In the genomic region with DNA sequence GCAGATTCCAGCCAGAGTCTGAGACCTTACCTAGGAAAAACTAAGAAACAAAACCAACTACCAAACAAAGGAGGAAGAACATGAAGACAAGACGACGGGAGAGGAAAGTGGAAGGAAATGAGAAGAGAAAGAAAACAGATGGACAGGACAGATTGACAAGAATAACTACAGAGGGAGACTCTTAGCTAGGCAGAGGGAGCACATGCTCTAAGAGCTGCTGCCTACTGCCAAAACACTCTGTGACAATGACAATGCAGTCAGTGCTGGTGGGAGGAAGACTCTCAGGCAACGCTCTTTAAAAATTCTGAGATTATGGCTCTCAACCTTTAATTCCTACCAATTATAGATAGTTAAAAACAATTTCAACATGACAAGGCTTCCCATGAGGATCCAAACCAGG, we compare ENCODE assay signal across 24 mouse cellular contexts. TPM values are rescaled to one million over a fixed set of nuclear protein-coding genes. Genes with fewer than 3 reads are reported as not detected.
DNase-seq lines count a peak whose midpoint lies in the region; ATAC-seq and TF ChIP-seq lines count a peak whose summit lies in the region.
"Had no signal": no experiment of that assay in that cellular context is flagged by ENCODE, and none has a peak within 500 bp of the region (broad histone marks: within the 10 kb centered on the region; RNA-seq: fewer than 3 reads in every experiment).

No protein-coding gene starts in this region.

- no peak for DNase-seq in forebrain, embryonic 11.5 days (ENCODE audit: low spot score)
- peak; percentile 76 for DNase-seq in layer of hippocampus, adult 9-11 months
- no peak for DNase-seq in layer of hippocampus, adult 11-12 months (ENCODE audit: low spot score)
- DNase-seq in kidney, postnatal 25 days = no peak
- DNase-seq: adrenal gland, adult 2 months; cerebellum, adult 18-20 months; gastrocnemius, adult 2 months; kidney, adult 8-10 months; kidney, postnatal 4 days; lung, postnatal 14 days; thymus, postnatal 25 days had no signal

- no peak for TF ChIP-seq CTCF in intestine, postnatal 0 days (IDR thresholded peaks at IDR 0.05; ENCODE audit: low read depth)

- 85% methylated on average over 3 of the region's 3 CpGs for WGBS in forebrain, embryonic 13.5 days
- WGBS in forebrain, embryonic 11.5 days = 85% methylated on average over 3 of the region's 3 CpGs
- 74% methylated on average over 3 of the region's 3 CpGs for WGBS in intestine, postnatal 0 days

- no peak overlapping the region for H3K4me2 ChIP-seq in forebrain, embryonic 13.5 days
- no peak overlapping the region for H3K4me2 ChIP-seq in forebrain, embryonic 11.5 days (ENCODE audit: low read depth, low read length, severe bottlenecking)
- no peak overlapping the region for H3K4me2 ChIP-seq in intestine, postnatal 0 days (replicated peaks; ENCODE audit: low read depth)
- H3K4me2 ChIP-seq: embryonic facial prominence, embryonic 13.5 days; heart, embryonic 15.5 days; midbrain, embryonic 12.5 days; neural tube, embryonic 13.5 days had no signal

- H3K4me3 ChIP-seq in forebrain, embryonic 13.5 days = no peak overlapping the region
- H3K4me3 ChIP-seq in forebrain, embryonic 11.5 days (ENCODE audit: low read depth, low read length) = no peak overlapping the region
- peak overlapping the region; percentile 62 for H3K4me3 ChIP-seq in megakaryocyte, embryonic 14.5 days (replicated peaks)
- H3K4me3 ChIP-seq in intestine, postnatal 0 days (ENCODE audit: low read depth, low read length) = no peak overlapping the region
- H3K4me3 ChIP-seq: embryonic facial prominence, embryonic 13.5 days; gastrocnemius, adult 2 months; heart, embryonic 15.5 days; hindbrain, embryonic 10.5 days; midbrain, embryonic 12.5 days; neural tube, embryonic 13.5 days had no signal

- no peaks in the 10 kb centered on the region for H3K4me1 ChIP-seq in forebrain, embryonic 13.5 days
- no peaks in the 10 kb centered on the region for H3K4me1 ChIP-seq in forebrain, embryonic 11.5 days (replicated peaks; ENCODE audit: control insufficient read depth, insufficient read depth, low read length)
- H3K4me1 ChIP-seq in megakaryocyte, embryonic 14.5 days = peaks cover 94% of the 10 kb centered on the region
- peaks cover 14% of the 10 kb centered on the region for H3K4me1 ChIP-seq in intestine, postnatal 0 days (replicated peaks; ENCODE audit: control insufficient read depth, insufficient read depth, low read length)
- H3K4me1 ChIP-seq: midbrain, embryonic 12.5 days had no signal

- peaks cover 44% of the 10 kb centered on the region for H3K36me3 ChIP-seq in forebrain, embryonic 13.5 days (ENCODE audit: poor library complexity, severe bottlenecking)
- H3K36me3 ChIP-seq in forebrain, embryonic 11.5 days (ENCODE audit: control insufficient read depth, insufficient read depth, low read length) = no peaks in the 10 kb centered on the region; the same call in 1 of the 2 replicates
- H3K36me3 ChIP-seq in megakaryocyte, embryonic 14.5 days (replicated peaks; ENCODE audit: low read length) = peaks cover 83% of the 10 kb centered on the region
- peaks cover 8% of the 10 kb centered on the region for H3K36me3 ChIP-seq in intestine, postnatal 0 days (ENCODE audit: control insufficient read depth, insufficient read depth)

- H3K27ac ChIP-seq in forebrain, embryonic 13.5 days = 0 out of 2 replicates have a peak overlapping the region, but pooled peaks have one; percentile 25
- H3K27ac ChIP-seq in forebrain, embryonic 11.5 days (ENCODE audit: low read depth, low read length) = no peak overlapping the region
- H3K27ac ChIP-seq in intestine, postnatal 0 days (ENCODE audit: low read depth, low read length) = no peak overlapping the region
- H3K27ac ChIP-seq: embryonic facial prominence, embryonic 13.5 days; gastrocnemius, adult 2 months; heart, embryonic 15.5 days; hindbrain, embryonic 10.5 days; liver, embryonic 14.5 days; midbrain, embryonic 12.5 days; neural tube, embryonic 13.5 days had no signal

- ATAC-seq in forebrain, embryonic 13.5 days = no peak
- no peak for ATAC-seq in forebrain, embryonic 11.5 days (replicated peaks; ENCODE audit: low FRiP score)
- no peak for ATAC-seq in megakaryocyte, adult 5-6 weeks (ENCODE audit: poor library complexity, severe bottlenecking)
- ATAC-seq in intestine, postnatal 0 days = no peak
- ATAC-seq: CD4-positive, CD25-positive, alpha-beta regulatory T cell, adult 4 months had no signal

- H3K9me3 ChIP-seq in forebrain, embryonic 13.5 days (replicated peaks) = no peaks in the 10 kb centered on the region
- no peaks in the 10 kb centered on the region for H3K9me3 ChIP-seq in forebrain, embryonic 11.5 days (ENCODE audit: control insufficient read depth, low read length)
- no peaks in the 10 kb centered on the region for H3K9me3 ChIP-seq in megakaryocyte, embryonic 14.5 days
- no peaks in the 10 kb centered on the region for H3K9me3 ChIP-seq in intestine, postnatal 0 days (ENCODE audit: control insufficient read depth)
- H3K9me3 ChIP-seq: embryonic facial prominence, embryonic 13.5 days; G1E; heart, embryonic 15.5 days; hindbrain, embryonic 10.5 days; midbrain, embryonic 12.5 days; neural tube, embryonic 13.5 days had no signal

- H3K9ac ChIP-seq in forebrain, embryonic 13.5 days = no peak overlapping the region
- no peak overlapping the region for H3K9ac ChIP-seq in forebrain, embryonic 11.5 days (ENCODE audit: low read length)
- H3K9ac ChIP-seq in intestine, postnatal 0 days (ENCODE audit: low read depth, low read length) = no peak overlapping the region
- H3K9ac ChIP-seq: embryonic facial prominence, embryonic 13.5 days; heart, embryonic 15.5 days; liver, embryonic 14.5 days; midbrain, embryonic 12.5 days; neural tube, embryonic 13.5 days had no signal

- H3K27me3 ChIP-seq in forebrain, embryonic 13.5 days = no peaks in the 10 kb centered on the region
- no peaks in the 10 kb centered on the region for H3K27me3 ChIP-seq in forebrain, embryonic 11.5 days (ENCODE audit: control insufficient read depth, insufficient read depth, low read length)
- no peaks in the 10 kb centered on the region for H3K27me3 ChIP-seq in megakaryocyte, embryonic 14.5 days (replicated peaks)
- no peaks in the 10 kb centered on the region for H3K27me3 ChIP-seq in intestine, postnatal 0 days (replicated peaks; ENCODE audit: control insufficient read depth, insufficient read depth, low read length)
- H3K27me3 ChIP-seq: embryonic facial prominence, embryonic 13.5 days; heart, embryonic 15.5 days; midbrain, embryonic 12.5 days; neural tube, embryonic 13.5 days had no signal

RNA-seq across cellular contexts. Expression of a gene that starts 8.8 kb away (rescaled TPM):
- 32.3 and 35.1 TPM in 2 replicates for polyA plus RNA-seq in forebrain, embryonic 13.5 days (2015; fragmentation: Nextera tagmentation; extraction: Ambion mirVana)
- 36.6 and 41.0 TPM in 2 replicates for polyA plus RNA-seq in forebrain, embryonic 11.5 days (2014; fragmentation: Nextera tagmentation; extraction: Ambion mirVana)
- polyA plus RNA-seq in megakaryocyte, embryonic 14.5 days (2012; ENCODE audit: insufficient read depth, low replicate concordance) = 11.5 and 33.5 TPM in 2 replicates
- 8.3 and 8.6 TPM in 2 replicates for total RNA-seq in megakaryocyte, adult 5-6 weeks (2015)
- total RNA-seq in megakaryocyte, adult 5-6 weeks (2017) = 7.2 and 8.7 TPM in 2 replicates
- polyA plus RNA-seq in intestine, postnatal 0 days (2015; fragmentation: Nextera tagmentation; extraction: Ambion mirVana) = 24.1 and 30.6 TPM in 2 replicates

RNA-seq across cellular contexts. Expression of a gene that starts 11.1 kb away (rescaled TPM):
- polyA plus RNA-seq in forebrain, embryonic 13.5 days (2015; fragmentation: Nextera tagmentation; extraction: Ambion mirVana) = 570 and 595 TPM in 2 replicates
- 577 and 597 TPM in 2 replicates for polyA plus RNA-seq in forebrain, embryonic 11.5 days (2014; fragmentation: Nextera tagmentation; extraction: Ambion mirVana)
- polyA plus RNA-seq in megakaryocyte, embryonic 14.5 days (2012; ENCODE audit: insufficient read depth, low replicate concordance) = 222 and 240 TPM in 2 replicates
- total RNA-seq in megakaryocyte, adult 5-6 weeks (2015) = 312 and 325 TPM in 2 replicates
- total RNA-seq in megakaryocyte, adult 5-6 weeks (2017) = 342 and 408 TPM in 2 replicates
- polyA plus RNA-seq in intestine, postnatal 0 days (2015; fragmentation: Nextera tagmentation; extraction: Ambion mirVana) = 574 and 605 TPM in 2 replicates

RNA-seq across cellular contexts. Expression of a gene that starts 14.7 kb away (rescaled TPM):
- 103 TPM in 2 replicates for polyA plus RNA-seq in forebrain, embryonic 13.5 days (2015; fragmentation: Nextera tagmentation; extraction: Ambion mirVana)
- 94.3 and 103 TPM in 2 replicates for polyA plus RNA-seq in forebrain, embryonic 11.5 days (2014; fragmentation: Nextera tagmentation; extraction: Ambion mirVana)
- polyA plus RNA-seq in megakaryocyte, embryonic 14.5 days (2012; ENCODE audit: insufficient read depth, low replicate concordance) = 22.0 and 34.5 TPM in 2 replicates
- total RNA-seq in megakaryocyte, adult 5-6 weeks (2015) = 14.7 and 17.6 TPM in 2 replicates
- 35.3 and 36.2 TPM in 2 replicates for total RNA-seq in megakaryocyte, adult 5-6 weeks (2017)
- polyA plus RNA-seq in intestine, postnatal 0 days (2015; fragmentation: Nextera tagmentation; extraction: Ambion mirVana) = 87.1 and 96.5 TPM in 2 replicates

RNA-seq across cellular contexts. Expression of a gene that starts 24.9 kb away (rescaled TPM):
- polyA plus RNA-seq in forebrain, embryonic 13.5 days (2015; fragmentation: Nextera tagmentation; extraction: Ambion mirVana) = 127 and 131 TPM in 2 replicates
- 90.3 and 95.7 TPM in 2 replicates for polyA plus RNA-seq in forebrain, embryonic 11.5 days (2014; fragmentation: Nextera tagmentation; extraction: Ambion mirVana)
- 19.3 TPM in 1 of 2 replicates, not detected in the other for polyA plus RNA-seq in megakaryocyte, embryonic 14.5 days (2012; ENCODE audit: insufficient read depth, low replicate concordance)
- total RNA-seq in megakaryocyte, adult 5-6 weeks (2015) = 20.6 and 25.1 TPM in 2 replicates
- 13.8 and 20.1 TPM in 2 replicates for total RNA-seq in megakaryocyte, adult 5-6 weeks (2017)
- 110 and 119 TPM in 2 replicates for polyA plus RNA-seq in intestine, postnatal 0 days (2015; fragmentation: Nextera tagmentation; extraction: Ambion mirVana)

RNA-seq across cellular contexts. Expression of a gene that starts 33.9 kb away (rescaled TPM):
- not detected in 2 replicates for polyA plus RNA-seq in forebrain, embryonic 13.5 days (2015; fragmentation: Nextera tagmentation; extraction: Ambion mirVana)
- polyA plus RNA-seq in forebrain, embryonic 11.5 days (2014; fragmentation: Nextera tagmentation; extraction: Ambion mirVana) = 0.08 TPM in 1 of 2 replicates, not detected in the other
- polyA plus RNA-seq in megakaryocyte, embryonic 14.5 days (2012; ENCODE audit: insufficient read depth, low replicate concordance) = 0.03 TPM in 1 of 2 replicates, not detected in the other
- total RNA-seq in megakaryocyte, adult 5-6 weeks (2015) = not detected in 2 replicates
- not detected in 2 replicates for total RNA-seq in megakaryocyte, adult 5-6 weeks (2017)
- polyA plus RNA-seq in intestine, postnatal 0 days (2015; fragmentation: Nextera tagmentation; extraction: Ambion mirVana) = 2.2 and 2.3 TPM in 2 replicates
- total RNA-seq: G1E; granulocyte monocyte progenitor cell, adult 5-6 weeks had no signal
- polyA plus RNA-seq: CD4-positive, CD25-positive, alpha-beta regulatory T cell, adult 4 months; G1E had no signal
